Mouse (Mus musculus) right cerebral cortex, postnatal 10 days (tissue): ENCODE data around the gene P2rx1.

Experiments
- DNase-seq, 2 experiments: peaks; one replicate each; pipeline ENCODE4 v3.0.0; 2021; ENCODE audit warnings: low spot score in 2 of 2

P2rx1 gene

GRCm38 (mm10) chr11:73023099-73023498 lies 24.2 kb downstream of the P2rx1 start:
- DNase-seq, result peak; percentile 77 to 84

DNA sequence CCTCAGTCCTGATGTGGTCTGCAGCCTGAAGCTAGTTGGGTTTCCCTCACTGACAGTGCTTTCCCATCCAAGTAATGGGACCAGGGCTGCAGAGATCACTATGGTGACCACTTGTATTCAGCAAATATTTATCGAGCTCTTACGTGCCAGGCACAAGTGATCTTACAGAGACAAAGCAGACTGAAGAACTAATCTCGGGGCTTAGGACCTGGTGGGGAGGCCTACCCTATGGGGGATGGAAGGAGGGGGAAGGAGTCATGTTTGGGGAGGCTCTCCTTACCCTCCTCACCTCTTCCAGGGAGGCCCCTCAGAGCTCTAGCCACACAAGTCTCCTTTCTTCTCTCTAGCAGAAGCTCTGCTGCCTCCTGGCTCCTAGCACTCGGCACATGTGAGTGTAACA lies 24.9 kb downstream of the P2rx1 start:
- DNase-seq, result no peak

DNA sequence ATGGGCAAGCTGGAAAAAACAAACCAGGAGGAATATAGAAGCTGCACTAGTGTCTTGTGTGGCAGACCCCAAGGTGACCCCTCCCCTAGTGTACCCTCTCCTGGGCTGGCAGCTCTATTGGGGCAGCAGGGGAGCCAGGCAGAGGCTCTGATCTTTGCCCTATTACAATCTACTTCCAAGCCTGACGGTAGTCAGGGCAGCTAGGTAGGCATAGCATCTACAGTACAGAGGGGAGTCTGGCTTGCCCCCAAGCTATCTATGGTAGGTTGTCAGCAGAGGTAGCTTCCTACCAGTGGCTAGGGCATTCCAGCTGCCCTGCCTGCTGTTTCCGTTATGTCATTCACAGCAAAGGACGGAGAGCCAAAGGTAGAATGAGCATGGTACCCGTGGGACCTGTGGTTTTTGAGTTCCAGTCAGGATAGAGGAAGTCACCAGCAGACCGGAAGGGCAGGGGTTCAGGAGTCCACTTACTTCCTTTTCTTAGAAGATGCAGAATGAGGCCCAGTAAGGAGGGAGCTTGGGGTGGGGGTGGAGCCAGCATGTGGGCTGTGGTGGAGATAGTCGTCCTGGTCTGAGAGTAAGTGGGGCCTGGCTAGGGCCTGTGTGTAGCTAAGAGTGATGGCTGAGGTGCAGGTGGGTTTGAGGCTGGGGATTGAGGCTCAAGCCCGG lies 25.5 kb downstream of the P2rx1 start:
- peak in 1 of 2 experiments; percentile 41 for DNase-seq

DNA sequence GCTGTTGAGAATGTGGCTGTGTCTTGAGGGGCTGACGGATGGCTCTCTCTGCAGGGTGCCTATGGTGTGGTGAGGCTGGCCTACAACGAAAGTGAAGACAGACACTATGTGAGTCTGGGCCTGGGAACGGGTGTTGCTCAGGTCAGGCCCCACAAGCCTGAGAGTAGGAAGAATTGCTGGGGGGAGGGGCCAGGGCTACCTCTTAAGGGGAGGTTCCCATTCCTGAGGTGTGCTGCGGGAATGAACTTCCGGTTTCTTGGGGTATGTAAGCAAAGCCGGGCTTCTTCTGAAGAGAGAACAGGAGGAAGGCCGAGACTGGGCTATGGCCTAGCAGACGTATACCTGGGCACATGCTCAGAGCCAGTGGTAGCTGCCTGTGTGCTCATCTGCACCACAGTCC lies 28.1 kb downstream of the P2rx1 start:
- no peak for DNase-seq

GRCm38 (mm10) chr11:73030821-73031498 lies 32.1 kb downstream of the P2rx1 start:
- peak; percentile 93 to 95 for DNase-seq

DNA sequence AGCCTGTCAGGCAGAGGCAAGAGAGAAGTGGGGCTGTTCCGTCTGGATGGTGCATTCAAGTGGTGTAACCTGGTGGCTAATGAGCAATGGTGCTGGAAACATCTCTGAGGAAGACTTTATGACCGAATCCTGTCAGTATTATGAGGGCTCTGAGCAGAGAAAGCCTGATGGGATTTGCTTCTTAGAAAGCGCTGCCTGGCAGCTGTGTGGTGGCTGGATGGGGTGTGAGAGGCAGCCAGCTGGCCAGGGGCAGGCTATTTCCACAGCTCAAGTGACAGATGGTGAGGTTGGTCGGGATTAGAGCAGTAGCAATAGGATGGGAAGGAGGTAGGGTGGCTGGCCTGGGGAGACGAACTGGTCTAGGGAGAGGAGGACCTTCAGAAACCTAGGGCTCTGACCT lies 32.6 kb downstream of the P2rx1 start:
- DNase-seq, result no peak

- no peak for DNase-seq
These were observed 37.2 kb downstream of the P2rx1 start for GRCm38 (mm10) chr11:73036077-73036476.

DNA sequence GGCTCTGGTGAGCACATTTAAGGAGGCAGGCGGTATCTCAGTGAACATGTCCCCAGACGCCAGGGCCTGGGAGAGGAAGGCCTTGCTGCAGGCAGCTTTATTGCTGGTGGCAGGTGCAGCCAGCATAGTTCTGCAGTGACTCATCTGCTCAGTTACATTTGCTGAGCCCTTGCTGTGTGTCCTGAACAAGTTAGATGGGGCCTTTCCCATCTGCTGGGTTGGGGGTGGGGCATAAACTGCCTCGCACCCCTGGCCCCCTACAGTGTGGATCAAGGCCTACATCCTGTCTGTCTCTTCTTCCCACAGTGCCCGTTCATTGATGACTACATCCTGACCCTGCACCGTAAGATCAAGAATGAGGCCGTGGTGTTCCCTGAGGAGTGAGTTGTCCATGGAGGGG lies 38.0 kb downstream of the P2rx1 start:
- DNase-seq, result peak in 1 of 2 experiments; percentile 20

DNA sequence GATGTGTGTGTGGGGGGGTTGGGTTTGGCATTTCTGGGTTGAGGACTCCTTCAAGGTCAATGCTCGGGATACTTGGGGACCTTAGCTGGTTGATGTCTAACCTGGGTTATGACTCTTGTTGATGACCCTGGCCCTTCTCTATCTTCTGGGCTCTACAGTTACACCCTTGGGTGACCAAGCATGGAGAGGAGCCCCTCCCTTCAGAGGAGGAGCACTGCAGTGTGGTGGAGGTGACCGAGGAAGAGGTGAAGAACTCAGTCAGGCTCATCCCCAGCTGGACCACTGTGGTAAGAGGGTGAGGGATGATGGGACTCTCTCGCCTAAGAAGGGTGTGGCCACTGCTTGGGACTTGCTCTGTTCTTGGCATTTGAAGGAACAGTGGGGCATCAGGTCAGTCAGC lies 38.8 kb downstream of the P2rx1 start:
- no peak for DNase-seq

GRCm38 (mm10) chr11:73039102-73039799 lies 40.3 kb downstream of the P2rx1 start:
- DNase-seq, result peak; percentile 74 to 83

GRCm38 (mm10) chr11:73044229-73044755 lies 45.4 kb downstream of the P2rx1 start:
- DNase-seq, result no peak

DNA sequence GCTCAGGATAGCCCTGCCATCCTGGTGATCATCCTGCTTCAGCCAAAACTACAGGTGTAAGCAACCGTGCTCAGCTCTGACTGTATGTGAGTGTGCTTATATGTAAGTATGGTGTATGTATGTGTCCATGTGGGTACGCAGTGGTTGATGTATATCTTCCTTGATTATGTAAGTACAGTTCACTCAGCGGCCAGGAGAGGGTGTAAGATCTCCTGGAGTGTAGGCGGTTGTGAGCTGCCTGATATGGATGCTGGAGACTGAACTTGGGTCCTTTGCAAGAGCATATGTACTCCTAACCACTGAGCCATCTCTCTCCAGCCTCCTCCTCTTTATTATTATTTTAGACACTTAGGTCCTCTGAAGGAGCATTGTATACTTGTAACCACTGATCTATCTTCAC lies 45.9 kb downstream of the P2rx1 start:
- DNase-seq, result no peak

GRCm38 (mm10) chr11:73047542-73047996 lies 48.7 kb downstream of the P2rx1 start, which contains the start of gene Ncbp3:
Gene Ncbp3 (plus strand): TSS chr11:73047783.
- peak; percentile 96 to 97 for DNase-seq

GRCm38 (mm10) chr11:73048030-73048876 lies 49.4 kb downstream of the P2rx1 start:
- peak in 1 of 2 experiments; percentile 68 for DNase-seq

DNA sequence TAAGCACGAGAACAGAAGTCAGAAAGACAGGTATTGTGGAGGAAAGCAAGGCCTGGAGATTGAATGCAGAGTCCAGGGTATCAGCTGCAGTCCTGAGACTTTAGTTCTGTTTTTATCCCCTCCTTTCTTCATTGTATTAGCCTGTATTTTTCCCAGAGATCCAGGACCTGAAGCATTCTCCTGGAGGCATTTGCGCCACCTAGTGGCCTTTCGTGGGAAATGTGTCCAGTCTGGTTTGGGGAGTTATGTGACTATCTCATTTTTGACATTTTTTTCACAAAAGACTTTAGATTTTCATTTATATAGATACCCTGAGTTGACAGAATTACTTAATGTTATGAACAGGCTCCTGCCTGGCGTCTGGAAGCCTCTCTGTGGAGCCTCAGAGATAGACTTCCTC lies 50.4 kb downstream of the P2rx1 start:
- DNase-seq, result peak; percentile 76 to 88

DNA sequence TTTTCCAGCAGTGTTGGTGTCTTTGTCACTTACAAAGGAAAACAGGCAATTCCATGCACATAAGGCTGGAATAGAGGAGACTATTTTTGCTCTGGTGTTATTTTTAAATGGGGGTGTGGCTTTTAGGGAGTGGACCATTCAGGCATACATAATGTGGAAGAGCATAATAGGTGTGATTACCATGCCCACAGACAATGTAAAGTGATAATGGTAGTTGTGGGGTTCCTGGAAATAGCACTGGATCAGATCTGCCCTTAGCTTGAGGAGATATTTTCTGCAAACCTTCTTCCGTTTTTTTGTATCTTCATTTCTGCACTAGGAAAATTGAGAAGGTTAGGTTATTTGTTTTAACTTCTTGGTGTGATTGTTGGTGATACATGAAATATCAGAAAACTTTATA lies 53.9 kb downstream of the P2rx1 start:
- no peak for DNase-seq

GRCm38 (mm10) chr11:73057701-73058100 lies 58.8 kb downstream of the P2rx1 start:
- no peak for DNase-seq

GRCm38 (mm10) chr11:73059630-73060029 lies 60.7 kb downstream of the P2rx1 start:
- DNase-seq, result peak in 1 of 2 experiments; percentile 13

- DNase-seq, result peak in 1 of 2 experiments; percentile 30
These were observed 62.5 kb downstream of the P2rx1 start for GRCm38 (mm10) chr11:73061413-73061812.
